Mouse (Mus musculus) kidney, postnatal 36 days (tissue): ENCODE data around the gene Jph3.

Experiments used
- DNase-seq, 2 experiments: peaks; one replicate each; pipeline ENCODE4 v3.0.0; 2021 to 2022; ENCODE audit warnings: mixed read lengths in 2 of 2

The Jph3 gene

DNA sequence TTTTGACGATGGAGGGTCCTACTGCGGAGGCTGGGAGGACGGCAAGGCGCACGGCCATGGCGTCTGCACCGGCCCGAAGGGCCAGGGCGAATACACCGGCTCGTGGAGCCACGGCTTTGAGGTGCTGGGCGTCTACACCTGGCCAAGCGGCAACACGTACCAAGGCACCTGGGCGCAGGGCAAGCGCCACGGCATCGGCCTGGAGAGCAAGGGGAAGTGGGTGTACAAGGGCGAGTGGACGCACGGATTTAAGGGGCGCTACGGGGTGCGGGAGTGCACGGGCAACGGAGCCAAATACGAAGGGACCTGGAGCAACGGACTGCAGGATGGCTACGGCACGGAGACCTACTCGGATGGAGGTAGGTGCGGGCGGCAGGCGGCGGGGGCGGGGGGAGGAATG, 1.2 kb downstream of the Jph3 start:
- DNase-seq = no peak

DNA sequence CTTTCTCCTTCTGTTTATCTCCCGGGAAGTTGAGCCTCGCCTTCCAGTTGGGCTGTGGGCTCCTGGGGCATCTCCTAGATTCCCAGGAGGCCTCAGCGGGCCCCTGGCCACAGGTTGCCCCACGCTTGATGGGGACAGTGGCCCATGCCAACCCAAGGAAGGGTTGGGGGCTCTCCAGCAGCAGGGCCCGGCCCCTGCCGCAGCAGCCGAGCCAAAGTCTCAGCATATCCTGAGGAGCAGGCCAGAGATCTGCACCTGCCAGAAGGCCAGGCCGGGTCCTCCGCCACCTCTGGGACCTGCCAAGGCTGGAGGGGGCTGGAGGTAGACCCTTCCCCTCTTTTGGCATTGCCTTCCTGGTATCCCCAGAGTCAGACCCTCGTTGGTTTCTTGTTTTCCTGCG, 1.6 kb downstream of the Jph3 start:
- DNase-seq = no peak

GRCm38 (mm10) chr8:121731471-121732333, 2.3 kb downstream of the Jph3 start:
- no peak for DNase-seq

GRCm38 (mm10) chr8:121732334-121732665, 2.9 kb downstream of the Jph3 start:
- no peak for DNase-seq

DNA sequence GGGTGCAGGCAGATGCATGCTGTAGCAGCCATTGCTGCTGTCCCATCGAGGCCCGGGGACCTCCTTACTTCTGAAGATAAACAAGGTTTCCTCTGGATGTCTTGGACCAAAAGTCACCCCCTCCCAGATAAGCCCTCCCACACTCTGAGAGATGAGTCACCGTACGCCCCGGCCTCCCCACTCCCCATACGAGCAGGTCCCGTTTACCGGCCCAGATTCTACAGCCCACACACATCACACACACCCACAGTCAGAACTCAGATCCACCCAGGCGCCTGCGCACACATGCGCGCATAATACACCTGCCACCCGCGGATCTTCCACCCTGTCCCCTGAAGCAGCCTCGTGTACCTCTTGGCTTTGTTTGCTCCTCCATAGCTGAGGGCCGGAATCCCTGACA, 4.8 kb downstream of the Jph3 start:
- DNase-seq = no peak

DNA sequence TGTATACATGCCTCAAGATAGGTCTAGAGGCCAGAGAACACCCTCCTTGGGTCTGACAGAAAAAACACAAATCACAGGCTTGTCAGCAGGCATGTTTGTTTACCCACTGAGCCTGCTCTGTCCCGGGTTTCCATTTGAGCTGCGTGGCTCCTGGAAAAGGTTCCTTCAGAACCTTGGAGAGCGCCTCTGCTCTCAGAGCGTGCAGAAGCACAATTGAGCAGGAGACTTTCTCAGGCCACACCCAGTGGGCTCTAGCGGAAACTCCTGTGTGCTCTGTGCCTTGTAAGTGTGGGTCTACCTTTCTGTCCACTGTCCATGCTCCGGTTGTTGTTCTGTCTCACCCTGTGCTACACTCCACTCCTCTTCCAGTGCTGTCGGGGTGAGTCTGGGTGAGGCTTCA, 6.8 kb downstream of the Jph3 start:
- DNase-seq = peak; percentile 25 to 74

DNA sequence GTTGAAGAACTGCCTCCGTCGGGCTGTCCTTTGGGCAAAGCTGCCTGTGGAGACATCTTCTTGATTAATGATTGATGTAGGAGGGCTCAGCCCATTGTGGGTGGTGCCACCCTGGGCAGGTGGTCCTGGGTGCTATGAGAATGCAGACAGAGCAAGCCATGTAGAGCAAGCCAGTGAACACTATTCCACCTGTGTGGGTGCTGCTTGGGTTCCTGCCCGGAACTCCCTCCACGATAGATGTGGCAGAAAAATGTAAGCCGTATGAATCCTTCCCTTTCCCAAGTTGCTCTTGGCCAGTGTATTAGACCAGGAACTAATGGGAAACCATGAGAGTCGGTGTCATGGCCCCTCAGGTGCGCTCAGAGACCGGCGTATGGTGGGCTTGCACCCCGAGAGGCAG, 11.3 kb downstream of the Jph3 start:
- no peak for DNase-seq

DNA sequence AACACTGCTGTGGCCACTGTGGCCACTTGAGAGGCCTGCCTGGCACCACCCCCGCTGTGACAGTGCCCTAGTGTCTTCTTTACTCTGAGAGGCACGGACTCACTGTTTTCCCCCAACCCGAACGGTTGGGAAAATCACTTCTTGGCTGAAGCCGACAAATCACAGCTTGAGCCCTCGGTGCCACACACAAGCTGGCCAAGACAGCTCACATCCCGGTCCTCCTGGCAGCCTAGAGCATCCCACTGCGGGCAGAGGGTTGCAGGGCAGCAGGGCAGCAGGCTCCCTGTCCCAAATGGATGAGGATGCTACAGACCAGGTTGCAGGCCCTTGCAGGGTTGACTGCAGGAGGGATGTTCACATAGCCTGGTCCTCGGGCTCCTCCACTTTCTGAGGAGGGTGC, 20.1 kb downstream of the Jph3 start:
- no peak for DNase-seq

- DNase-seq = no peak
Measured at GRCm38 (mm10) chr8:121750512-121750911, 21.1 kb downstream of the Jph3 start.

DNA sequence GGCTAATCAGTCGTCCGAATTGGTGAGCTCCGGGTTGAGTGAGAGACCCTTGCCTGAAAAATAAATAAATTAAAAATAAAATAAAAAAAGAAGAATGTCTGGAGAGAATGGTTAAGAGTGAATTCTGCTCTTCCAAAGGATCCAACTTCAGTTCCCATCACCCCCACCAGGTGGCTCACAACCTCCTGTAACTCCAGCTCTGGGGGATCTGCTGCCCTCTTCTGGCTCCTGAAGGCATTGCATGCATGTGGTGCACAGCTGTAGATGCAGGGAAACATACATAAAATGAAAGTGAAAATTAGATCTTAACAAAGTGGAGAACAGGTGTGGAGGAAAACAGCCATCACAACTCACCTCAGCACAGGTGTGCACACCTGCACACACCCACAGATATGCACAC, 22.0 kb downstream of the Jph3 start:
- DNase-seq = peak; percentile 17 to 73

DNA sequence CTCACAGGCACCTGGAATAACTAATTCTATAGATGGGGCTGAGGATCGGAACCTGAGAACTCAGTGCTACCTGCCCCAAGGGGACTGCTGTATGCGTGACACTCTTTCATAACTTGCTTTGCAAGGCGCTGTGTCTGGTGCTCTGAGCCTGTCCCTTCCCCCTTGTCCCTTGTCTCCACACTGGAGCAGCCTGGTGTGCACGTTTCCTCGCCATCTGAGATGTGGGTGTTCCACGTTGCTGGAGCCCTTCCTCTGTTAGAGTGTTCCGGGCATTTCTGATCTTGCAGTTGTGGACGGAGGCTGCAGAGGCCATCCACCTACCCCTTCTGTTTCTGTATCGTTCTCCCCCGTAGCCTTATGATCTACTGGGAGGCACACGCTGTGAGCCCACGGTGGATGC, 29.0 kb downstream of the Jph3 start:
- no peak for DNase-seq

GRCm38 (mm10) chr8:121760484-121760883, 31.1 kb downstream of the Jph3 start:
- DNase-seq = no peak

DNA sequence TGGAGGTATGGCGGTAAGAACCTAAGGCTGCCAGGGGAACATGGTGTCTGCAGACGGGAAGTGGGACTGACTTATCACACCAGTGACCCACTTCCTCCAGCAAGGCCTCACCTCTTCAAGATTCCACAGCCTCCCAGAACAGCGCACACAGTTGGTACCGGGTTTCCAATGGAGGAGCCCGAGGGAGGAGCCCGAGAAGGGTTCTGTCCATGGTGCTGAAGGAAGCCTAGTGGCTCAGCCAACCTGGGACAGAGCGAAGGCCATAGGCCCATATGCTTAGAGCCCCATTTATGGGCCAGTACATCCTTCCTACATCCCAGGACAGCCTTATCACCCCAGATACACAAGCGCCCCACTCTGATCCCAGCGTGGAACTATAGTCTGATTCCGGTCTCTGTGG, 32.1 kb downstream of the Jph3 start:
- DNase-seq = peak; percentile 3 to 44

DNA sequence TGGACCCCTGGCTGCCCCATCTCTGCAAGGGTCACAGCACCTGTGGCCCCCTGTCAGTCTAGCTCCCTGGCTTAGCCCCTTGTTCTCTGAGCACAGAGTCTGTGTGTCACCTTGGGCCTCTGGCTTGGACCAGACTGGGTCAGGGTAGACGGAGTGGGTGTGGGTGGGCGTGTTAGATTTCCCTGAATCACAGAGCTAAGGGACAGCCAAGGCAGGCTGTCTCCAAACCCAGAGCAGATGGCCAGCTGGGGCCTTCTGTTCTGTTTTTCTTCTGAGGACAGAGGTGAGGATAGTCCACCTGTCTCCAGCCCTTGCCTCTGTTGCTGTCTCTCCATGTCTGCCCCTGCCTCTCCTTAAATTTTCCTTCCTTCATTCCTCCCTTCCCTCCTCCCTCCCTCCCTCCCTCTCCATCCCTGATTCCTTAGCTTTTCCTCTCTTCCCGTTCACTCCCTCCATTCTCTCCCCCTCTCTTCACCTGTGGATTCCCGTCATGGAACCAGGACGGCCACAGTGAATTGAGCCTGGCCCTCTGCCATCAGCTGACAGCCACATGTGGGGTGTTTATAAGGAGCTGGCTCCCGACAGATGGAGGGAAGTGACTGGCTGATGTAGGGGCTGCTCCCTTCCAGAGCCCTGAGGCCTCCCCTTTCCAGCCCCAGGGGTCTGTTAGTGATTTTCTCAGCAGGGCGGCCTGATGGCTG, 33.7 kb downstream of the Jph3 start:
- DNase-seq = no peak

DNA sequence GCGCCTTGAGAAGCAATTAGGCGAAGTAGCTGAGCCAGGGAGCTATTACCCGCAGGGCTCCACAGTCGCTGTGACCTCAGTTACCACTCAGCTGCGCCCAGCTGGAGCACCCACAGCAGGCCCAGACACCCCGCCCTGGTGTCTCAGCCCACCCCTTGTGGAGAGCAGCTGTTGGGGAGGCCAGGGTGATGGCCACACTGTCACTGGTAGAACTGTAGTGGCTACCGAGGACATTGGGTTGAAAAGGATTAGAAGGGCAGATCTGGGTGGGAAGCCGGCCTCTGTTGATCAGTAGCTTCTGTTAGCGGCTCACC, 34.2 kb downstream of the Jph3 start:
- DNase-seq = no peak

- DNase-seq = no peak
Measured at GRCm38 (mm10) chr8:121765594-121766138, 36.2 kb downstream of the Jph3 start.

DNA sequence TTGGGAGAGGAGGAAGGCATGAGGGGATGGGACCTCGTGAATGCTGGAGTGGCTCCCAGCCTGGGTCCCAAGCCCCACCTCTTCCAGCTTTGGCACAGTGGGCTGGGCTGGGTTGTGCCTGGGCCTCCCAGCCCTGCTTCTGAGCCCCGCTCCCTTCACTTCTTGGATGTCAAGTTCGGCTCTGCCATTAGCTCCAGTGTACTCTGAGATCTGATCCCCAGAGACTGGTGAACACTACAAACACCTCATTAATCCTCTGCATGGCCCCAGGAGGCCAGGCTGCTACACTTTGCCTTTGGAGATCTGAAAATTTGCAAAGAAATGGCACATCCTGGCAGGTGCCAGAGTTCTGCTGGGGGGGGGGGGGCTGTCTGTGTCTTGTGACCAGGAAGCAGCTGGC, 39.7 kb downstream of the Jph3 start:
- no peak for DNase-seq

DNA sequence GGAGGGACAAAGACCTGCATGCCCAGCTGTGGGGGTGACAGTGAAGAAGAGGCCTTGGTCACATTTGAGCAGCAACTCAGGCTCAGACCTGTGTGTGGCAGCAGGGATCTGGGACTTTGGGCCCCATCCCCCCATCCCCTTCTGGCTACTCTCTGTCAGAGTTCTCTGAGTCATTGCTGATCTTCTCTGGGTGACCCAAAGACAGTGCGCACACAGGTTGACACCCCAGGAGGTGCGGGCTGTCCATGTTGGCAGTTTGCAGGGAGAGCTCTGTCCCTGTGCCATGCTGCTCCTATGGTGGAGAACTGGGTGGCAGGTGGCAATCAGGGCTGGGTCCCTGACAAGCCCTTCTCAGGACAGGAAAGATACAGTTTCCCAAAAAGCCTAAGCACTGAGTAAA, 40.2 kb downstream of the Jph3 start:
- DNase-seq = no peak

- no peak for DNase-seq
Measured at GRCm38 (mm10) chr8:121770845-121771752, 41.7 kb downstream of the Jph3 start.

DNA sequence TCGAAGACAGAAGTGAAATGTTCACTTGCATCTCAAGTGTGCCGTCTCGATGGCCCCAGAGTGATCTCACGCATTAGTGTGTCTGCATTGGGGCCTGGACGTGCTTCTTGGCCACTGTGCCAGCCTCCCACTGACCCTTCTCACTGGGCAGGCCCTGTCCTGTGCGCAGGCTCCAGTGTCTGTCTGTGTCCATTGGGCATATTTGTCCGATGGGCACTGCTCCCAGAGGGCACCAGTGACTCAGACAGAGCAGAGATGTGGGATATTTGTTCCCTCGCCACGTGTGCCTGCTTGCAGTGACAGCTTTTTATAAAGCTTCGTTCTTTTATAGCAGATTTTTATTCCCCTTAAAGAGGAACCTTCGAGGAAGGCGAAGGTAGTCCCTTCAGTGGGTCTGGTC, 44.5 kb downstream of the Jph3 start:
- DNase-seq = no peak

- no peak for DNase-seq
Measured at GRCm38 (mm10) chr8:121782493-121782892, 53.1 kb downstream of the Jph3 start.

DNA sequence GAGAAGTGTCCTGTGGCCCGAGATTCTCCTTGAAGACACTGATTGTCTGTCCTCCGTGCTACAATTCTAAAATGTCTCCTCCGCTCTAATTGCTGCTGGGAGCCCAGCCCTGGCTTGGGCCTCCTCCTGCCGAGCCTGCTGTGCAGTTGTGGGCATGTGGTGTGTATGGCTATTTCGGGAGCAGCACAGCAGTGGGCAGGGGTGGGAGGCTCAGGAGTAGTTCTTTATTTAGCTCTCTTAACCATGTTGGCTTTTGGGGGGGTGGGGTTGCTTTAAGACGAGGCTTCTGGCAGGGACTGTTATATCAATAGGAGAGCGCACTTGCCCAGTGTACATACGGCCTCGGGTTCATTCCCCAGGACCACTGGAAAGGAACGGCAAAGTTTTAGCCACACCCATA, 57.1 kb downstream of the Jph3 start:
- no peak for DNase-seq

DNA sequence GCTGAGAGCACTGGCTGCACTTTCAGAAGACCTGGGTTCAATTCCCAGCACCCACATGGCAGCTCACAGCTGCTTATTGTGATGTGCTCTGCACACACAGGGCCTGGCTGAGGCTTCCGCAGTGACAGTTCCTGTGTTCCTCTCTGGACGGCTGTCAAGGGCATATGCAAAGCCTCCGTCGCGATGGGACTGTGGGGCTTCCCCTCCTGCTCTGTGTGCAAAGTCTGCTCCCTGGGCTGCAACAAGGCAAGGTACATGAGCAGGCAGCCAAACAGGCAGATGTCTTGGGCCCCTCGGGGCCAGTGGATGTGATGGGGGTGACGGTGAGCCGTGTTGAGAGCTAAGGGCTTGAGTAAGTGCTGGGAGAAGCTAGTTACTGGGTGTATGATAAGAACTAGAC, 59.4 kb downstream of the Jph3 start:
- no peak for DNase-seq
